Mouse (Mus musculus) forebrain, embryonic 12.5 days (tissue): ENCODE data around the gene Rab34. TPM values are rescaled to one million over a fixed set of nuclear protein-coding genes. Genes with fewer than 3 reads are reported as not detected.

ENCODE experiments used
- ATAC-seq: fragments of 200-750 bp; cut with Nextera tagmentation; 2 replicates; pipeline ENCODE4 v1.8.0; 2017; ENCODE audit warnings: moderate TSS enrichment; ENCODE audit not compliant: low FRiP score
- H3K27ac ChIP-seq: fragments of 300-500 bp; sonication (generic); 2 replicates; pipeline ENCODE4 v1.5.1; 2016; ENCODE audit warnings: mild to moderate bottlenecking
- H3K27me3 ChIP-seq: fragments of 300-500 bp; sonication (generic); 2 replicates; pipeline ENCODE4 v1.6.1; 2016; ENCODE audit warnings: mild to moderate bottlenecking
- H3K36me3 ChIP-seq: fragments of 300-500 bp; sonication (generic); replicated peaks from 2 replicates; pipeline ENCODE4 v1.6.1; 2016; ENCODE audit warnings: mild to moderate bottlenecking
- H3K4me1 ChIP-seq: fragments of 300-500 bp; sonication (generic); 2 replicates; pipeline ENCODE4 v1.6.1; 2016
- H3K4me2 ChIP-seq: fragments of 300-500 bp; sonication (generic); 2 replicates; pipeline ENCODE4 v1.6.1; 2016; ENCODE audit warnings: mild to moderate bottlenecking, moderate library complexity
- H3K4me3 ChIP-seq: fragments of 300-500 bp; sonication (generic); replicated peaks from 2 replicates; pipeline ENCODE4 v1.5.1; 2016; ENCODE audit warnings: mild to moderate bottlenecking
- H3K9ac ChIP-seq: fragments of 300-500 bp; sonication (generic); 2 replicates; pipeline ENCODE4 v1.6.1; 2016; ENCODE audit warnings: mild to moderate bottlenecking
- H3K9me3 ChIP-seq: fragments of 300-500 bp; sonication (generic); 2 replicates; pipeline ENCODE4 v1.6.1; 2016
- WGBS: fragments of 180-500 bp; shearing (Covaris S2); methylation state at CpG from one replicate; pipeline ENCODE4 v1.1.7; 2016; 5-methylcytosine and 5-hydroxymethylcytosine counted together
- microRNA-seq: library from miRNA; unstranded; fragments of <30 nt; microRNA quantifications from one replicate; pipeline ENCODE4, GENCODE M21; 2017
- polyA plus RNA-seq: library from polyadenylated mRNA; unstranded; fragments of >200 nt; fragmentation: Nextera tagmentation; extraction: Ambion mirVana; gene quantifications from 2 replicates; pipeline ENCODE4 v1.2.1, GENCODE M21; 2016

Gene Rab34
- polyA plus RNA-seq, 1 experiment from 2014 or later, result 49.8 TPM

- Histone ChIP-seq H3K4me3 (no peak overlapping the region), H3K4me2 (no peak overlapping the region), H3K27ac (no peak overlapping the region), H3K9me3 (no peaks in the 10 kb centered on the region), H3K27me3 (no peaks in the 10 kb centered on the region), H3K9ac (no peak overlapping the region), H3K36me3 (peaks cover 99% of the 10 kb centered on the region), H3K4me1 (peaks cover 6% of the 10 kb centered on the region)
- WGBS, result 87% methylated on average over 7 of the region's 7 CpGs
- no peak for ATAC-seq
Observed at GRCm38 (mm10) chr11:78210615-78211014, 22.4 kb downstream of the Rab34 start.

DNA sequence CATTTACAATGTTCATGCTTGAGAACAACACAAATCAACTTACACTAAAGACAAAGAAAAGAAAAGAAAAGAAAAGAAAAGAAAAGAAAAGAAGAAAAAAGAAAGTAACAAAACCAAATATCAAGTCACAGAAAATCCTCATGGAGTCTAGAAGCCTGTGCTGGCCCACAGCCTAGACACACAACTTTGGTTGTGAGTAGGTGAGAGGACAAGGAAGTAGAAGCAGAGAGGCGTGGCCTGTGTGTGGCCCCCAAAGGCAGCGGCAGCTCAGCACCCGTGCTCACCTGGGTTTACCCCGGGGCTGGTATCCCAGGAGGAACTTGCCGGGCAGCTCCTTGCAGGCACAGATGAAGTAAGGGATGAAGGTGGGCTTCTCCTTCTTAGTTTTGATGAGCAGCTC lies 23.3 kb downstream of the Rab34 start:
- H3K36me3 ChIP-seq, result peaks cover 99% of the 10 kb centered on the region
- WGBS, result 92% methylated on average over 5 of the region's 5 CpGs
- H3K4me2 ChIP-seq, result no peak overlapping the region
- H3K27ac ChIP-seq, result no peak overlapping the region
- H3K27me3 ChIP-seq, result no peaks in the 10 kb centered on the region
- no peak for ATAC-seq
- no peak overlapping the region for H3K4me3 ChIP-seq
- H3K4me1 ChIP-seq, result no peaks in the 10 kb centered on the region
- H3K9ac ChIP-seq, result no peak overlapping the region
- H3K9me3 ChIP-seq, result no peaks in the 10 kb centered on the region

DNA sequence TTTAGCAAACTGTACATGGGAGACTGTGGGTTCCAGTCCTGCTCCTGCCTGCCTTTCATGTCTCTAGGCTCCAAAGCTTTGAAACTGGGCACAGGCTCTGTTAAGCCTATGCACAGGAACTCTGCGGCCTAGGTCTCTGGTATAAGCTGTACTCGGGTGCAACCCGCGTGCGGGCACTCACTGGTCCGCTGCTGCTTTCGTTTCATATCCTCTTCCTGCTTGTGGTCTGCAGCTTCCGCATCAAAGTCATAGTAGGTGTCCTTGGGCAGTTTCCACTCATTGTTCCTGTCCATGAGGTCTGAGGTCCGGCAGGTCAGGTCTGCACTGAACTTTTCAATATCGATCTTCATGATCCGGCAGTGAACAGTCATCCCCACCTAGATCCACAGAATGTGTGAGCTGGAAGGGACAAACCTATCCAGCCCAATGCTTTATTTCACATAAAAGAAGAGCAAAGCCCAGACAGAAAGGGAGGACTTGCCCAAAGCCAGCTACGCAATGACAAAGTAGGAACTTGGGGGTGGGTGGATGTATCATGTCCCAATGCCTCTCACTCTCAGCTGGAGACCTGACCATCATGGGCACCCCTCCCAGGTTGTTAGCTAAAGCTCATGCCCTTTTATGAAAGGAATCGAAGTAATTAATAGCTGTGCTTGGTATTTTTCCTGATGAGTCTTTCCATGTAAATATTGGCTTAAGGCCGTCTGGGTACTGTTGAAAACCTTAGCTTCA lies 25.0 kb downstream of the Rab34 start:
- H3K4me1 ChIP-seq, result no peaks in the 10 kb centered on the region
- no peaks in the 10 kb centered on the region for H3K27me3 ChIP-seq
- WGBS, result 96% methylated on average over 14 of the region's 14 CpGs
- no peak for ATAC-seq
- no peak overlapping the region for H3K9ac ChIP-seq
- H3K4me2 ChIP-seq, result no peak overlapping the region
- H3K36me3 ChIP-seq, result peaks cover 97% of the 10 kb centered on the region
- H3K4me3 ChIP-seq, result no peak overlapping the region
- H3K27ac ChIP-seq, result no peak overlapping the region
- H3K9me3 ChIP-seq, result no peaks in the 10 kb centered on the region

DNA sequence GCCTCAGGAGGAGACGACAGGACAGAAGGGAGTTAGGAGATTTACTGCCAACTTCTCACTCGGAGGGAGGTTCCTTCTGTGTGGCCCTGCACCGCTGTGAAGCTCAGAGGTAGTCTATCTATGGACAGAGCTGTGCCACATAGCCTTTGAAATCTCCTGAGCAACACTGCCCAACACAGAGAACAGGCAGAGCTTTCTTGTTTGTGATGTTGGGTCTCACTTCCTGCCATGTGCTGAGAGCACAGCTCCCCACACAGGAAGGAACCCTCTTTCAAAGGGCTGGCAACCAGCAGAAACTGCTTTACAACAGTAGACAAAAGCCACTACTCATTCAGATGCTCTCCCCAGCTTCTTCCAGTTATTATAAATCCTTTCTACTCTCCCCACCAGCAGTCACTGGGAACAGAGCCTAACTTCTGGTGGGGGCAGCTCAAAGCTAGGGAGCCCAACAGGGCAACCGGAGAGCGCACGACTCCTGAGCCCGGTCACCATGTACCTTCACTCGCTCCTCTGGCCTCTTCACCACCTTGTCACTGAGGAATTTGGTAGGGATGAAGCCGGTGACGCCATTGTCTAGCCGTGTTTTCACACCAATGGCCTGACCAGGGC lies 27.6 kb downstream of the Rab34 start:
- no peak for ATAC-seq
- H3K4me2 ChIP-seq, result no peak overlapping the region
- no peaks in the 10 kb centered on the region for H3K9me3 ChIP-seq
- H3K4me1 ChIP-seq, result no peaks in the 10 kb centered on the region
- no peak overlapping the region for H3K27ac ChIP-seq
- H3K9ac ChIP-seq, result no peak overlapping the region
- peaks cover 96% of the 10 kb centered on the region for H3K36me3 ChIP-seq
- no peak overlapping the region for H3K4me3 ChIP-seq
- no peaks in the 10 kb centered on the region for H3K27me3 ChIP-seq
- 91% methylated on average over 11 of the region's 11 CpGs for WGBS

DNA sequence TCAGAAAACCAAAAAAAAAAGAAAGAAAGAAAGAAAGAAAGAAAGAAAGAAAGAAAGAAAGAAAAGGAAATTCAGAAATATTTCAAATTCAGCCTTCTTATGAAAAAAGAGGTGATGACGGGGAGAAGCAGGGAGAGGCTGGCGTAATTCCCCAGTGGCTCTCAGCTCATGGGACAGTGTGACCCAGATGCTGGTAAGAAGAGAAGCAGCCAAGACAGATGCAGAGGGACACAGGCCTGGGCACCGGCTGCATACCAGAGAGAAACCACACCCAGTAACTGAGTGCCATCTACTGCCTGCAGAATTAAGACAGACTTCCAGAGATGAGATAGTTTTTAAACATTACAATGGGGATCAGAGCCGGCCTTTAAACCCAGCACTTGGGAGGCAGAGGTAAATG lies 35.4 kb downstream of the Rab34 start:
- Histone ChIP-seq H3K27ac (no peak overlapping the region), H3K36me3 (peaks cover 97% of the 10 kb centered on the region), H3K4me1 (no peaks in the 10 kb centered on the region), H3K27me3 (no peaks in the 10 kb centered on the region), H3K4me3 (no peak overlapping the region), H3K9me3 (no peaks in the 10 kb centered on the region), H3K9ac (no peak overlapping the region), H3K4me2 (no peak overlapping the region)
- no peak for ATAC-seq
- WGBS, result 96% methylated on average over 4 of the region's 4 CpGs

DNA sequence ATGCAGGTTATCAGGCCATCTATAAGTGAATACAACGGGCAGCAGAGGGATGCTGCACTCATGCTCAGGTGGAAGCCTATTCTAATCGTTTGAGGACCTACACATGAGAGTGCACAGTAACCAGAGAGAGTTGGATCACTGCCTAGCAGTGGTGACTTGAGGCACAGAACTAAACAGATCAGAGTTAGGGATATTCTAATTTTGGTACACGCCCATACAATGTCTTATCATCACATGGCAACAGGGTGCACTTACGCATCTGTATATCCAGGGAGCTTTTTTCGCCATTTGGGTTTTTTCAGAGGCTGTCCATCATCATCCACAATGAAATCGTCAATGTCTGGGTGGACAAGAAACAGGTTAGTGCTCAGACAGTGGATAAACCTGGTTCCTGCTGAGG lies 43.3 kb downstream of the Rab34 start:
- Histone ChIP-seq H3K4me3 (no peak overlapping the region), H3K9me3 (no peaks in the 10 kb centered on the region), H3K4me2 (no peak overlapping the region), H3K9ac (no peak overlapping the region), H3K27ac (no peak overlapping the region), H3K36me3 (peaks cover 85% of the 10 kb centered on the region), H3K27me3 (no peaks in the 10 kb centered on the region), H3K4me1 (no peaks in the 10 kb centered on the region)
- WGBS, result 93% methylated on average over 6 of the region's 6 CpGs
- no peak for ATAC-seq

- Histone ChIP-seq H3K27ac (no peak overlapping the region), H3K4me3 (no peak overlapping the region), H3K9me3 (no peaks in the 10 kb centered on the region), H3K9ac (no peak overlapping the region), H3K27me3 (no peaks in the 10 kb centered on the region), H3K4me1 (peaks cover 21% of the 10 kb centered on the region), H3K4me2 (no peak overlapping the region), H3K36me3 (peaks cover 34% of the 10 kb centered on the region)
- ATAC-seq, result no peak
- WGBS, result 94% methylated on average over 9 of the region's 9 CpGs
Observed at GRCm38 (mm10) chr11:78240193-78240857, 52.1 kb downstream of the Rab34 start.

Small RNA genes lying within 50 kb of the gene (microRNA-seq; reads per million reads assigned to microRNA genes)
- not detected for gene Mir7653

Other genes with a start within 250 kb of the Rab34 start
- 29.1 and 29.6 TPM in 2 replicates for gene Phf12, start 205.7 kb upstream of the Rab34 start, polyA plus RNA-seq
- 20.6 and 21.2 TPM in 2 replicates for gene Dhrs13, start 156.2 kb upstream of the Rab34 start, polyA plus RNA-seq
- gene Flot2, start 150.5 kb upstream of the Rab34 start, polyA plus RNA-seq, result 68.5 and 69.2 TPM in 2 replicates
- 33.1 and 35.5 TPM in 2 replicates for gene Eral1, start 108.0 kb upstream of the Rab34 start, polyA plus RNA-seq
- 22.3 and 25.5 TPM in 2 replicates for gene Fam222b, start 93.8 kb upstream of the Rab34 start, polyA plus RNA-seq
- gene Traf4, start 22.8 kb upstream of the Rab34 start, polyA plus RNA-seq, result 121 and 127 TPM in 2 replicates
- gene Nek8, start 11.8 kb upstream of the Rab34 start, polyA plus RNA-seq, result 8.8 and 9.4 TPM in 2 replicates
- 5.5 and 6.9 TPM in 2 replicates for gene Tlcd1, start 11.7 kb upstream of the Rab34 start, polyA plus RNA-seq
- gene Rpl23a, start 4.8 kb upstream of the Rab34 start, polyA plus RNA-seq, result 931 and 997 TPM in 2 replicates
- gene Proca1, start 5.0 kb downstream of the Rab34 start, polyA plus RNA-seq, result 1.4 and 1.5 TPM in 2 replicates
- 45.1 and 48.3 TPM in 2 replicates for gene Sdf2, start 57.3 kb downstream of the Rab34 start, polyA plus RNA-seq
- gene Supt6, start 57.6 kb downstream of the Rab34 start, polyA plus RNA-seq, result 38.9 and 43.2 TPM in 2 replicates
- gene 2610507B11Rik, start 73.3 kb downstream of the Rab34 start, polyA plus RNA-seq, result 79.8 and 93.9 TPM in 2 replicates
- gene BC030499, start 102.4 kb downstream of the Rab34 start, polyA plus RNA-seq, result 0.41 and 0.52 TPM in 2 replicates
- gene Spag5, start 113.1 kb downstream of the Rab34 start, polyA plus RNA-seq, result 63.0 and 64.7 TPM in 2 replicates
- gene Aldoc, start 134.5 kb downstream of the Rab34 start, polyA plus RNA-seq, result 26.9 and 31.6 TPM in 2 replicates
- gene Pigs, start 140.0 kb downstream of the Rab34 start, polyA plus RNA-seq, result 58.8 and 62.5 TPM in 2 replicates
- gene Unc119, start 155.1 kb downstream of the Rab34 start, polyA plus RNA-seq, result 75.6 and 76.5 TPM in 2 replicates
- 0.06 TPM in 1 of 2 replicates, not detected in the other for gene Foxn1, start 198.1 kb downstream of the Rab34 start, polyA plus RNA-seq
- gene Slc13a2, start 233.8 kb downstream of the Rab34 start, polyA plus RNA-seq, result not detected in 2 replicates